ENCODE assay signal across 22 mouse cellular contexts in genomic region chr6:139907138-139907537, GRCm38 (mm10).
DNase-seq lines count a peak whose midpoint lies in the region; ATAC-seq lines count a peak whose summit lies in the region.
"Had no signal": no experiment of that assay in that cellular context is flagged by ENCODE, and none has a peak within 500 bp of the region (broad histone marks: within the 10 kb centered on the region; RNA-seq: fewer than 3 reads in every experiment).

No protein-coding gene starts in this region.

- 66% methylated on average over 4 of the region's 4 CpGs for WGBS in hindbrain, embryonic 14.5 days
- WGBS in hindbrain, embryonic 10.5 days, result 79% methylated on average over 4 of the region's 4 CpGs
- WGBS in midbrain, embryonic 12.5 days, result 49% methylated on average over 4 of the region's 4 CpGs
- WGBS in midbrain, embryonic 14.5 days, result 40% methylated on average over 4 of the region's 4 CpGs
- 45% methylated on average over 4 of the region's 4 CpGs for WGBS in embryonic facial prominence, embryonic 14.5 days

- no peak for ATAC-seq in hindbrain, embryonic 14.5 days (ENCODE audit: low FRiP score)
- ATAC-seq in megakaryocyte, adult 5-6 weeks (ENCODE audit: poor library complexity, severe bottlenecking), result no peak
- ATAC-seq in midbrain, embryonic 12.5 days (ENCODE audit: low FRiP score, low read depth), result peak; percentile 62; the same call in 1 of the 2 replicates
- no peak for ATAC-seq in midbrain, embryonic 14.5 days (ENCODE audit: low FRiP score, low TSS enrichment)
- ATAC-seq in embryonic facial prominence, embryonic 14.5 days (ENCODE audit: low read depth), result peak; percentile 41; the same call in 1 of the 2 replicates
- ATAC-seq: forebrain, embryonic 13.5 days; forebrain, embryonic 15.5 days; forebrain, postnatal 0 days had no signal

- H3K4me1 ChIP-seq in hindbrain, embryonic 14.5 days (replicated peaks; ENCODE audit: control insufficient read depth, insufficient read depth, low read length), result no peaks in the 10 kb centered on the region
- H3K4me1 ChIP-seq in hindbrain, embryonic 10.5 days (replicated peaks), result no peaks in the 10 kb centered on the region
- H3K4me1 ChIP-seq in megakaryocyte, embryonic 14.5 days, result no peaks in the 10 kb centered on the region
- no peaks in the 10 kb centered on the region for H3K4me1 ChIP-seq in midbrain, embryonic 12.5 days
- H3K4me1 ChIP-seq in midbrain, embryonic 14.5 days (ENCODE audit: control insufficient read depth, insufficient read depth, low read length), result 0 out of 2 replicates have a peak, but pooled peaks cover 3% of the 10 kb centered on the region
- H3K4me1 ChIP-seq in embryonic facial prominence, embryonic 14.5 days (ENCODE audit: control insufficient read depth, insufficient read depth, low read length), result peaks cover 9% of the 10 kb centered on the region
- H3K4me1 ChIP-seq: forebrain, embryonic 13.5 days; forebrain, embryonic 15.5 days had no signal

- H3K27ac ChIP-seq in hindbrain, embryonic 14.5 days, result no peak overlapping the region
- no peak overlapping the region for H3K27ac ChIP-seq in hindbrain, embryonic 10.5 days
- H3K27ac ChIP-seq in midbrain, embryonic 12.5 days (replicated peaks), result no peak overlapping the region
- H3K27ac ChIP-seq in midbrain, embryonic 14.5 days (replicated peaks; ENCODE audit: low read depth, low read length), result no peak overlapping the region
- H3K27ac ChIP-seq in embryonic facial prominence, embryonic 14.5 days (replicated peaks; ENCODE audit: low read depth, low read length), result no peak overlapping the region
- H3K27ac ChIP-seq: embryonic facial prominence, embryonic 13.5 days; forebrain, embryonic 13.5 days; forebrain, embryonic 15.5 days had no signal

- DNase-seq in hindbrain, embryonic 14.5 days (ENCODE audit: low spot score), result peak; percentile 20
- DNase-seq in hindbrain, embryonic 10.5 days (ENCODE audit: low spot score), result no peak
- no peak for DNase-seq in midbrain, embryonic 14.5 days
- no peak for DNase-seq in embryonic facial prominence, embryonic 14.5 days (ENCODE audit: low spot score)
- DNase-seq in right cerebral cortex, postnatal 10 days (ENCODE audit: low spot score in 2 of 2), result no peak
- DNase-seq: adrenal gland, adult 2 months; adrenal gland, postnatal 10 days; adrenal gland, postnatal 25 days; cerebellum, adult 11 months; cerebellum, adult 18-20 months; cerebellum, adult 8-10 months; cerebellum, adult 9-11 months; cerebellum, postnatal 14 days; cerebellum, postnatal 36 days; embryo, embryonic 11 days; forebrain, postnatal 0 days had no signal

- no peak overlapping the region for H3K9ac ChIP-seq in hindbrain, embryonic 14.5 days
- H3K9ac ChIP-seq in midbrain, embryonic 12.5 days (replicated peaks), result no peak overlapping the region
- H3K9ac ChIP-seq in midbrain, embryonic 14.5 days (replicated peaks; ENCODE audit: low read length), result no peak overlapping the region
- H3K9ac ChIP-seq in embryonic facial prominence, embryonic 14.5 days (ENCODE audit: low read depth, low read length), result no peak overlapping the region
- H3K9ac ChIP-seq: embryonic facial prominence, embryonic 13.5 days; forebrain, embryonic 13.5 days; forebrain, embryonic 15.5 days; forebrain, postnatal 0 days had no signal

- no peaks in the 10 kb centered on the region for H3K27me3 ChIP-seq in hindbrain, embryonic 14.5 days (ENCODE audit: control insufficient read depth, insufficient read depth, low read length)
- no peaks in the 10 kb centered on the region for H3K27me3 ChIP-seq in hindbrain, embryonic 10.5 days (ENCODE audit: insufficient read depth, poor library complexity, severe bottlenecking)
- H3K27me3 ChIP-seq in megakaryocyte, embryonic 14.5 days (replicated peaks), result no peaks in the 10 kb centered on the region
- H3K27me3 ChIP-seq in midbrain, embryonic 12.5 days, result no peaks in the 10 kb centered on the region
- H3K27me3 ChIP-seq in midbrain, embryonic 14.5 days (ENCODE audit: control insufficient read depth, insufficient read depth, low read length), result no peaks in the 10 kb centered on the region
- no peaks in the 10 kb centered on the region for H3K27me3 ChIP-seq in embryonic facial prominence, embryonic 14.5 days (replicated peaks; ENCODE audit: control insufficient read depth, insufficient read depth, low read length)
- H3K27me3 ChIP-seq: embryonic facial prominence, embryonic 13.5 days; forebrain, embryonic 13.5 days; forebrain, embryonic 15.5 days had no signal

- no peaks in the 10 kb centered on the region for H3K36me3 ChIP-seq in hindbrain, embryonic 14.5 days (replicated peaks; ENCODE audit: control insufficient read depth, insufficient read depth)
- no peaks in the 10 kb centered on the region for H3K36me3 ChIP-seq in hindbrain, embryonic 10.5 days
- H3K36me3 ChIP-seq in megakaryocyte, embryonic 14.5 days (replicated peaks; ENCODE audit: low read length), result no peaks in the 10 kb centered on the region
- H3K36me3 ChIP-seq in midbrain, embryonic 12.5 days, result no peaks in the 10 kb centered on the region
- no peaks in the 10 kb centered on the region for H3K36me3 ChIP-seq in midbrain, embryonic 14.5 days (ENCODE audit: control insufficient read depth, insufficient read depth, low read length)
- no peaks in the 10 kb centered on the region for H3K36me3 ChIP-seq in embryonic facial prominence, embryonic 14.5 days (ENCODE audit: control insufficient read depth, insufficient read depth, low read length)
- H3K36me3 ChIP-seq: embryonic facial prominence, embryonic 13.5 days; forebrain, embryonic 15.5 days had no signal

- H3K4me3 ChIP-seq in hindbrain, embryonic 14.5 days (replicated peaks; ENCODE audit: low read length), result no peak overlapping the region
- no peak overlapping the region for H3K4me3 ChIP-seq in hindbrain, embryonic 10.5 days
- peak overlapping the region; percentile 18 for H3K4me3 ChIP-seq in megakaryocyte, embryonic 14.5 days (replicated peaks)
- no peak overlapping the region for H3K4me3 ChIP-seq in midbrain, embryonic 12.5 days
- H3K4me3 ChIP-seq in midbrain, embryonic 14.5 days (replicated peaks; ENCODE audit: low read depth, low read length), result no peak overlapping the region
- H3K4me3 ChIP-seq in embryonic facial prominence, embryonic 14.5 days (ENCODE audit: low read depth, low read length), result no peak overlapping the region
- H3K4me3 ChIP-seq: embryonic facial prominence, embryonic 13.5 days; forebrain, embryonic 13.5 days; forebrain, embryonic 15.5 days had no signal

- no peak overlapping the region for H3K4me2 ChIP-seq in hindbrain, embryonic 14.5 days (replicated peaks)
- H3K4me2 ChIP-seq in midbrain, embryonic 12.5 days (replicated peaks), result no peak overlapping the region
- no peak overlapping the region for H3K4me2 ChIP-seq in midbrain, embryonic 14.5 days (ENCODE audit: low read length)
- H3K4me2 ChIP-seq in embryonic facial prominence, embryonic 14.5 days (ENCODE audit: low read depth, low read length), result no peak overlapping the region
- H3K4me2 ChIP-seq: embryonic facial prominence, embryonic 13.5 days; forebrain, embryonic 13.5 days; forebrain, embryonic 15.5 days had no signal

- no peaks in the 10 kb centered on the region for H3K9me3 ChIP-seq in hindbrain, embryonic 14.5 days (ENCODE audit: control insufficient read depth, low read length)
- no peaks in the 10 kb centered on the region for H3K9me3 ChIP-seq in hindbrain, embryonic 10.5 days
- H3K9me3 ChIP-seq in megakaryocyte, embryonic 14.5 days, result peaks cover 20% of the 10 kb centered on the region
- no peaks in the 10 kb centered on the region for H3K9me3 ChIP-seq in midbrain, embryonic 12.5 days
- H3K9me3 ChIP-seq in midbrain, embryonic 14.5 days (ENCODE audit: control insufficient read depth, low read length), result no peaks in the 10 kb centered on the region
- H3K9me3 ChIP-seq in embryonic facial prominence, embryonic 14.5 days (ENCODE audit: control insufficient read depth, low read length), result no peaks in the 10 kb centered on the region
- H3K9me3 ChIP-seq: embryonic facial prominence, embryonic 13.5 days; forebrain, embryonic 13.5 days; forebrain, embryonic 15.5 days had no signal

Comparison
In these comparisons a context has a peak if more than half of its experiments do, and no peak if none do; other contexts are left out.
1. ATAC-seq: peak in midbrain, embryonic 12.5 days (single experiment) and embryonic facial prominence, embryonic 14.5 days (single experiment); none in hindbrain, embryonic 14.5 days (single experiment), megakaryocyte, adult 5-6 weeks (single experiment) and midbrain, embryonic 14.5 days (single experiment).